In the genomic region with DNA sequence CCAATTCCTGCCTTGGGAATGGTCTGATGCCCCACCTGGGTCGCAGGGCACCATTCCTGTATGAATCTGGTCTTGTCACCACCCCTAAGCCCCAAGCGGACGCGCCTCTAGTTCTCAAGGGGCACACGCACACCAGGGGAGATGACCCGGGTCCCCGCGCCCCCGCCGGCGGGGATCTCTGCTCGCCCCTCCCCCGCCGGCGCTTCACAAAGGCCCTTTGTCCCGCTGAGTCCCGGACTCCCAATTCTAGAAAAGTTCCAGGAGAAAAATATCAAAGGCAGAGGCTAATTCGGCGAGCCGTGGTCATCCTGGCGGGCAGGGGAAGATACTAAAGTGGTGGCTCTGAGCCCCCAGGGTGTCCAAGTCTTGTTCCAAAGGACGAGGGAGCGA, we compare ENCODE assay signal across 8 mouse cellular contexts. TPM values are rescaled to one million over a fixed set of nuclear protein-coding genes. Genes with fewer than 3 reads are reported as not detected.
DNase-seq lines count a peak whose midpoint lies in the region; ATAC-seq and TF ChIP-seq lines count a peak whose summit lies in the region.

No protein-coding gene starts in this region.

- peak; percentile 96 for DNase-seq in heart, adult 11 months
- no peak for DNase-seq in heart, adult 9 months (ENCODE audit: low spot score in 2 of 2)
- DNase-seq in embryo, embryonic 10.5 days (ENCODE audit: low spot score) = peak; percentile 84
- peak; percentile 80 for DNase-seq in hindbrain, embryonic 10.5 days (ENCODE audit: low spot score)
- no peak for DNase-seq in liver, embryonic 14.5 days (ENCODE audit: low read depth in 3 of 3, low spot score in 3 of 3)
- peak; percentile 43 for DNase-seq in stomach, postnatal 0 days (ENCODE audit: low spot score)
- no peak for DNase-seq in urinary bladder, postnatal 36 days (ENCODE audit: low spot score in 2 of 2)

- under 1% methylated on average over 23 of the region's 23 CpGs for WGBS in hindbrain, embryonic 10.5 days
- 11% methylated on average over 23 of the region's 23 CpGs for WGBS in liver, embryonic 14.5 days (ENCODE audit: insufficient replicate concordance)
- WGBS in stomach, postnatal 0 days = under 1% methylated on average over 21 of the region's 23 CpGs

- H3K36me3 ChIP-seq in E14TG2a.4 (ENCODE audit: insufficient read depth, low read length) = no peaks in the 10 kb centered on the region
- H3K36me3 ChIP-seq in hindbrain, embryonic 10.5 days = peaks cover 37% of the 10 kb centered on the region
- H3K36me3 ChIP-seq in liver, embryonic 14.5 days (replicated peaks; ENCODE audit: control insufficient read depth, insufficient read depth, low read depth) = no peaks in the 10 kb centered on the region
- H3K36me3 ChIP-seq in stomach, postnatal 0 days (ENCODE audit: control insufficient read depth, insufficient read depth, low read length) = no peaks in the 10 kb centered on the region

- H3K4me3 ChIP-seq in E14TG2a.4 (replicated peaks; ENCODE audit: low read length) = peak overlapping the region; percentile 87
- H3K4me3 ChIP-seq in hindbrain, embryonic 10.5 days = peak overlapping the region; percentile 99
- peak overlapping the region; percentile 55 to 67 for H3K4me3 ChIP-seq in liver, embryonic 14.5 days (ENCODE audit: insufficient read depth in 1 of 2, low read depth in 2 of 2, low read length in 2 of 2)
- peak overlapping the region; percentile 99 for H3K4me3 ChIP-seq in stomach, postnatal 0 days (ENCODE audit: low read depth, low read length)

- H3K27me3 ChIP-seq in E14TG2a.4 (ENCODE audit: insufficient read depth, low read length) = peaks cover 60% of the 10 kb centered on the region
- H3K27me3 ChIP-seq in hindbrain, embryonic 10.5 days (ENCODE audit: insufficient read depth, poor library complexity, severe bottlenecking) = no peaks in the 10 kb centered on the region
- H3K27me3 ChIP-seq in liver, embryonic 14.5 days (ENCODE audit: control insufficient read depth, insufficient read depth, low read length) = peaks cover 80% of the 10 kb centered on the region
- no peaks in the 10 kb centered on the region for H3K27me3 ChIP-seq in stomach, postnatal 0 days (ENCODE audit: control insufficient read depth, insufficient read depth, low read length)

- H3K4me1 ChIP-seq in E14TG2a.4 (replicated peaks; ENCODE audit: low read depth, low read length) = peaks cover 74% of the 10 kb centered on the region
- peaks cover 58% of the 10 kb centered on the region for H3K4me1 ChIP-seq in hindbrain, embryonic 10.5 days (replicated peaks)
- peaks cover 0 to 15% of the 10 kb centered on the region in 2 experiments; a peak in 3 of 4 replicates for H3K4me1 ChIP-seq in liver, embryonic 14.5 days (replicated peaks; ENCODE audit: control insufficient read depth in 2 of 2, insufficient read depth in 2 of 2, low read length in 1 of 2)
- H3K4me1 ChIP-seq in stomach, postnatal 0 days (replicated peaks; ENCODE audit: control insufficient read depth, insufficient read depth) = peaks cover 4% of the 10 kb centered on the region

- TF ChIP-seq EP300 in liver, embryonic 14.5 days (IDR thresholded peaks at IDR 0.05; ENCODE audit: low read depth) = no peak
- TF ChIP-seq EP300 in stomach, postnatal 0 days (optimal IDR thresholded peaks at IDR 0.05) = no peak

- no peak for ATAC-seq in liver, embryonic 14.5 days (ENCODE audit: insufficient read depth)
- ATAC-seq in stomach, postnatal 0 days (ENCODE audit: low FRiP score, low TSS enrichment) = no peak

- peak overlapping the region; percentile 100 for H3K27ac ChIP-seq in hindbrain, embryonic 10.5 days
- no peak overlapping the region for H3K27ac ChIP-seq in liver, embryonic 14.5 days
- peak overlapping the region; percentile 100 for H3K27ac ChIP-seq in stomach, postnatal 0 days (replicated peaks)

- 0 out of 2 replicates have a peak overlapping the region, but pooled peaks have one; percentile 9 for H3K9ac ChIP-seq in liver, embryonic 14.5 days (replicated peaks)
- H3K9ac ChIP-seq in stomach, postnatal 0 days (ENCODE audit: low read length) = peak overlapping the region; percentile 100

- H3K9me3 ChIP-seq in E14TG2a.4 (ENCODE audit: low read length) = peaks cover 5% of the 10 kb centered on the region; the same call in 1 of the 2 replicates
- H3K9me3 ChIP-seq in hindbrain, embryonic 10.5 days = no peaks in the 10 kb centered on the region
- no peaks in the 10 kb centered on the region for H3K9me3 ChIP-seq in liver, embryonic 14.5 days (ENCODE audit: control insufficient read depth, low read length)
- no peaks in the 10 kb centered on the region for H3K9me3 ChIP-seq in stomach, postnatal 0 days (ENCODE audit: control insufficient read depth, low read length)

- H3K4me2 ChIP-seq in liver, embryonic 14.5 days (ENCODE audit: low read depth) = peak overlapping the region; percentile 71
- H3K4me2 ChIP-seq in stomach, postnatal 0 days (replicated peaks; ENCODE audit: low read depth) = peak overlapping the region; percentile 98

- no peak for TF ChIP-seq CTCF in E14TG2a.4 (conservative IDR thresholded peaks at IDR 0.05; ENCODE audit: low read length)
- TF ChIP-seq CTCF in liver, embryonic 14.5 days (IDR thresholded peaks at IDR 0.05; ENCODE audit: low read depth) = no peak
- no peak for TF ChIP-seq CTCF in stomach, postnatal 0 days (IDR thresholded peaks at IDR 0.05; ENCODE audit: low read depth)

RNA-seq across cellular contexts. Expression of a gene that starts 3.7 kb away (rescaled TPM):
- polyA plus RNA-seq in hindbrain, embryonic 10.5 days (2016; fragmentation: Nextera tagmentation; extraction: Ambion mirVana) = 25.2 and 39.3 TPM in 2 replicates
- 2.3 and 2.8 TPM in 2 replicates for polyA plus RNA-seq in liver, embryonic 14.5 days (2012; rRNA removed)
- 2.9 and 3.4 TPM in 2 replicates for polyA plus RNA-seq in liver, embryonic 14.5 days (2014; fragmentation: Nextera tagmentation; extraction: Ambion mirVana)
- polyA plus RNA-seq in stomach, postnatal 0 days (2015; fragmentation: Nextera tagmentation; extraction: Ambion mirVana) = 12.0 and 12.5 TPM in 2 replicates

Comparison
In these comparisons a context has a peak if more than half of its experiments do, and no peak if none do; other contexts are left out.
1. DNase-seq: peak in heart, adult 11 months (single experiment), embryo, embryonic 10.5 days (single experiment), hindbrain, embryonic 10.5 days (single experiment) and stomach, postnatal 0 days (single experiment); none in heart, adult 9 months (0 of 2), liver, embryonic 14.5 days (0 of 3) and urinary bladder, postnatal 36 days (0 of 2).
2. Peak in every context shown above with its lines, with median percentiles within 50 percentile points of each other: H3K4me3 ChIP-seq.